Mouse (Mus musculus) cerebellum, adult 9-11 months (tissue): ENCODE measurements around the gene Pnpo.

Source experiments
- DNase-seq: peaks from one replicate; pipeline ENCODE4 v3.0.0; 2022

Pnpo gene

DNA sequence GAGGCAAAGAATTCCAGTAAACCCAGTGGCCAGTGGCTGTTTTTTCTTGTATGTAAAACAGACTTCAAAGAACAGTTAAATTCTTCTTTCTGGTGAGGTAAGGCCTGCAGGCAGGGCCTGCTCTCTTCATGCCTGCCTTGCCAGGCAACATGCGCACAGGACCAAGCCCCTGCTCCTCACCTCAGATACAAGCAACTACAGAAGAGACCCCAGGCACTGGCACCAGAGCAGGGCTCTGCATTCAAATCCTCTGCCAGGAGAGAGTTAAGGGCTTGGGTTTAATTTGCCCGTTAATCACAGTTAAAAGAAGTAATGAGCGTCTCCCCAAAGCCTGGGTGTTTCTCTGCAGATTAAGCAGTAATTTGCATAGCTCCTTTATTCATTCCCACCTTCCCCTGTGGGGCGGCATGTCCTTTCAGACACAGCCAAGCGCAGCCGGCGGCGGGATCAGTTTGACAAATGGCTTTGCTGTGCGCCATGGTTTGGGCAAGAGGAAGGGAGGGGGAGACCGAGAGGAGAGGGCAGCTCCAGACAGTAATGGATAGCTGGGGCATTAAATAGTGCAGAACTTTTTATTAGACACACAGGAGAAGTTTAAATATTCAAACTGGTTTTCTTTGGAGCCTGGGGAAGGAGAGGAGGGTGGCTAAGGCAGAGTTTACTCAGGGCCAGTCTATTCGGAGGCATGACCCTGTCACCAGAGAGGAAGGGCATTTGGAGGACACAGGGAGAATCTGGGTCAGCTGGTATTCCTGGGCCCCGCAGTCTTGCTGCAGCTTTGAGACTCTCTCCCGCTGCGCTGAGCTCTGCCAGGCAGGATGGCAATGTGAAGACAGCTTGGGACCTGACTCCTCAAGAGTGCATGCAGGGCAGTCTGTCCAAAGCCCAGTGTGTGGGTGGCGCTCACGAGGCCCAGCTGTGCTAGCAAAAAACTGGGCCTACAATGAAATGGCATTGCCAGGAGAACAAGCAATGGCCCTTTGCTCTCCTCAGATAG, 40.8 kb downstream of the Pnpo start:
- DNase-seq = peak; percentile 54

DNA sequence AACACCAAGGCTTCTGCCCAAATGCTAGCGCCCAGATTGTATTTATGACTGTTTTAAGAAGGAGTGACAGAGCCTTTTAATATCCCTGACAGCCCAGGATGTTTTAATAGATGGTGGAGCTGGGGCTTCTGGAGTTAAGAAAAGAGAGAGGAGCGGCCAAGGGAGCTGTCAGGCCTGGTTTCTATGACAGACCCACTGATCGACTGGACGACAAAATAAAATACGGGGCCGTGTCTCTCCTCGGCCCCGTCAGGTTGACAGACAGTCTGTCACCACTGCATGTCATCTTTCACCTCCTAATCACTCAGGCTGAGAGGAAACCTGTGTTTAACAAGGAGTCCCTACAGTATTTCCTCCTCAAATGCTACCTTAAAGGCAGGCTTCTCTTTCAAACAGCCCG, 42.5 kb downstream of the Pnpo start:
- no peak for DNase-seq

DNA sequence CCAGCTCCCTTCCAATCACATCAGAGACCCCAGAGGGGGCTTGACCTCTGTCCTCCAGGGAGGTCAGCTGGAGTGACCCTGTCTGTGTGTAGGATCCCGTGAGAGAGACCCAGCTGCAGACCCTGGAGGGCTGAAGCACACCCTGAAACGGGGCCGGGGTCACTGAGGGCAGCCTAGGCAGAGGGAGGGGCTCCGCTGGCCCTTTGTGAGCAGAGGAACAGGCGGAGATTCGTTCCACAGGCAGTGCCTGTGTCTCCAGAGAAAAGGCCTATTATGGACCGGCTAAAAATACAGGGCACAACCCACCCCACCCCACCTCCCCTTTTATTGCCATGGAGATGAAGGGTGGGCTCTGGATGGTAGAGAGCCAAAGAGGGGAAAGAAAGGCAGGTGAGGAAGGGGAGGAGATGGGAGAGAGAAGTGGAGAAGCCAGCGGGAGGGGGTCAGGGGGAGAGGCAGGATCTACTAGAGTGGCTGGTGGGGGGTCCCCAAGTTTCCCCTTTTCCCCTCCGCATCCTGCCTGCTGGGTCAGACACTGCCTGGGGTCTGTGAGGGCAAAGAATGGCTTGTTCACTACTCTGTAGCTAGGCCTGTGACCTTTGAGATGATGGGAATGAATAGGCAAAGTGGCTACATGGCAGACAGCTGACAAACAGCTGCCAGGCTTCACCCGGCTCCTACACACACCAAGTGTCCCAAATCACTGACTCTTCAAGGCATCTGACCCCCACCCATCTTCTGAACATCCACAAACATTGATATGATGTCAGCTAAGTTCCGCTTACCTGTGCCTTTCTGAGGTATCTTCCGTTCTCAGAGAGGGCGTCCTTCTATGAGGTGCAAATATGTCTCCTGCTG, 44.1 kb downstream of the Pnpo start:
- DNase-seq = no peak

DNA sequence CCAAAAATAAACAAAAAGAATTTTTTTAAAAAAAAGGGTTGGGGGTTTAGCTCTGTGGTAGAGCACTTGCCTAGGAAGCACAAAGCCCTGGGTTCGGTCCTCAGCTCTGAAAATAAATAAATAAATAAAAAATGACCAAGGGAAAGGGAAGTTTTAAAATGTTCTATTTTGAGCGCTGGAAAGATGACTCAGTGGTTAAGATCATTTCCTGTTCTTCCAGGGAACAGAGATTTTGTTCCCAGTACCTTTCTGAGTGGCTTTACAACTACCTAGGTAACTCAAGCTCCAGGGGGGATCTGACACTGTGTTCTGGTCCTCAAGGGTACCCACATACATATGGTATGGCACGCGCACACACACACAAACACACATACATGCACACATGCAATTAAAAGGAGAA, 47.9 kb downstream of the Pnpo start:
- DNase-seq = no peak

DNA sequence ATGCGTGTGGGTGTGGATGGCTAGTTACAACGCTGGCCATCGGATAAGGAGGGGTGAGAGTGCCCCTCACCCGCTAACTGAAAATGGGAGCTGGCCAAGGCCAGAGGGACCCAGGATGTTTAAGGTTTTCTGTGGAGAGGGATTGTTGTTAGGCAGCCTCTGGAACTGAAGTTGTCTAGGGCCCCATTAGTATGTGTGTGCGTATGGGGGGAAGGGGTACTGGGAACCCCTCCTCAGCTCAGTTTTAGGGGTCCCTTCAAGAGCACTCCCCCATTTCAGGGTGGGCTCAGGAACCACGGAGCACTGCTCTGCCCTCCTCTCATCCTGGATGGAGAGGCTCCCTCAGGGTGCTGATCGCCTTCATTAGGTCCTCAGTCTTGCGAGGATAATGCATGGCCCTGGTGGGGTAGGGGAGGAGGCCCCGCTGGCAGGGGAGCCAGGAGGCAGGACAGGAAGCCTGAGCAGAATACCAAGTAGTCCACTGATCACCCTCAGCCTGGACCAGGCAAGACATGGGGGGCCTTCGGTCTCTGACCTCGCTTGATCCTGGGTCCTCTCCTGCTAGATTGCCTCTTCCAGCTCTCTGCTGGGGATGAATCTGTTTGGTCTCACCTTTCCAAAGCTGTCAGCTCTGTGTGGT, 50.5 kb downstream of the Pnpo start:
- no peak for DNase-seq

DNA sequence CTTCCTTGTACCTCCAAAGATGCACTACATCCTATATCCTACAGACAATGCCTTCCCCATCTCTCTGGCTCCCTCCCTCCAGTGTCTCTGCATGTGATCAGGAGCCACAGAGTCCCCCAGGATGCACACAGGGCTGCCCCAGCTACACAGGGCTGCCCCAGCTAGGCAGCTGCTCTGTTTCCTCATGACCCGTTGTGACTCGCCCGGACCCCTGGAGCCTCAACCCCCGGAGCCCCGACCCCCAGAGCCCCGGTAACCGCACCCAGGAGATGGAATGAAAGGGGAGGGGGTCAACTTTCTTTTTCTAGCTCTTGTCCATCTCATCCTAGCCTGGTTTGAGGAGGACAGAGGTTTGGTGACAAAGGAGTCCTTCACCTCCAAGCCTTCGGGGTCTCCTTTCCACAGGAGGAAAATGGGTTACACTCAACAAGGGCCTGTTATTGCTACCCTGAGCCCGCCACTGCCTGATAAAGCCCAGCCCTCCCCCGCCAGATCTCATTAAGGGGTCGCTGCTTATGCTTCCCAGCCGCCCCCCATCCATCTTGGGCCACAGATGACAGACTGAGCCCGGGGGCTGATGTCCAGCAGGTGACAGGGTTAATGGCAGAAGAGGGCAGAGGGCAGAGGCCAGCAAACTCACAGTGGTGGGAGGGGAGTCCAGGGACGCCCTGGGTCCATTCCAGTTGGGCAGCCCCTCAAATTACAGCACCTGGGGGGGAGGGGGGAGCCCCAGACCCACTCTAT, 51.8 kb downstream of the Pnpo start:
- no peak for DNase-seq
